13 mouse cellular contexts compared by ENCODE assay signal in the genomic region with DNA sequence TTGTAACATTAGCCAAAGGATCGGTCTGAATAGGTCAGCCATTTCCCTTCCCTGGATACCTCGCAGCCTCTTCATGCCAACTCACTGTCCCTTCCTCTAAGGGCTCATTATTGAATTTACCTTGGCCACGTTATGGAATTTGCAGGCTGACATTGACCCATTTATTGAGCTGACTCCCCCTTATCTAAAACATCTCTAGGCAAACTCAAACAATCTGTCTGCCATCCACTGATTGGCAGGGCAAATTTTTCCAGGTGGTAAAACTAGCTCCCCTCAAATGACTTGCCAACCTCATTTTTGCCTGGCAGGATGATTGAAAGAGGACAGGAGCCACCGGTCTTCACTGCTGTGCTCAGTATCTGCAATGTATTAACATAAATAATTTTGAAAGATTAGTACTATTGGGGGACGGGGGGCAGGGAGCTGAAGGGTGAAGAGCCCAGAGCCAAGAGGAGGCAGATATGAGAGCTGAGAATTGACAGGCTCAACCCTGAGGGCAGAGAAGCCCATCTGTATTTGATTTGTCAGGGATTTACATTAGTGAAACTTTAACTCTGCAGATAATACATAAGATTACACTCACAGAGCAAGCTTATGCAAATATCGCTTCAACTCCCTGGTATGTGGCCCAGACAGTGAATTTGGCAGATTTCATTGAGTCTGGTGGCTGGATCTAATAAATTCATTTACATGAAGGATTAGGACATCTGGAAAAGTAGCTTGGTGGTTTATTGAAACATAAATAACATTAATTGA.
A peak's percentile ranks its signal among the peaks of the same experiment; 100 is the strongest.
DNase-seq lines count a peak whose midpoint lies in the region; ATAC-seq lines count a peak whose summit lies in the region.
"Had no signal": no experiment of that assay in that cellular context is flagged by ENCODE, and none has a peak within 500 bp of the region (broad histone marks: within the 10 kb centered on the region; RNA-seq: fewer than 3 reads in every experiment).

No protein-coding gene starts in this region.

- no peaks in the 10 kb centered on the region for H3K36me3 ChIP-seq in midbrain, embryonic 11.5 days (ENCODE audit: control insufficient read depth, insufficient read depth, low read length)
- no peaks in the 10 kb centered on the region for H3K36me3 ChIP-seq in midbrain, embryonic 10.5 days
- H3K36me3 ChIP-seq in limb, embryonic 12.5 days: no peaks in the 10 kb centered on the region
- H3K36me3 ChIP-seq: G1E; hindbrain, embryonic 12.5 days had no signal

- H3K9ac ChIP-seq in midbrain, embryonic 11.5 days (ENCODE audit: low read length): no peak overlapping the region
- no peak overlapping the region for H3K9ac ChIP-seq in limb, embryonic 12.5 days (replicated peaks)
- H3K9ac ChIP-seq: hindbrain, embryonic 12.5 days had no signal

- no peaks in the 10 kb centered on the region for H3K4me1 ChIP-seq in midbrain, embryonic 11.5 days (ENCODE audit: control insufficient read depth, insufficient read depth, low read length)
- peaks cover 8% of the 10 kb centered on the region; the same call in 1 of the 2 replicates for H3K4me1 ChIP-seq in midbrain, embryonic 10.5 days
- H3K4me1 ChIP-seq in limb, embryonic 12.5 days (replicated peaks): peaks cover 30% of the 10 kb centered on the region
- H3K4me1 ChIP-seq: hindbrain, embryonic 12.5 days had no signal

- H3K4me3 ChIP-seq in midbrain, embryonic 11.5 days (ENCODE audit: low read depth, low read length): no peak overlapping the region
- no peak overlapping the region for H3K4me3 ChIP-seq in midbrain, embryonic 10.5 days
- 0 out of 2 replicates have a peak overlapping the region, but pooled peaks have one; percentile 4 for H3K4me3 ChIP-seq in limb, embryonic 12.5 days (replicated peaks)
- H3K4me3 ChIP-seq: hindbrain, embryonic 12.5 days had no signal

- H3K9me3 ChIP-seq in midbrain, embryonic 11.5 days (ENCODE audit: control insufficient read depth, low read length): no peaks in the 10 kb centered on the region
- peaks cover 4% of the 10 kb centered on the region; the same call in 1 of the 2 replicates for H3K9me3 ChIP-seq in midbrain, embryonic 10.5 days (replicated peaks)
- H3K9me3 ChIP-seq in limb, embryonic 12.5 days: 0 out of 2 replicates have a peak, but pooled peaks cover 3% of the 10 kb centered on the region
- H3K9me3 ChIP-seq: G1E; hindbrain, embryonic 12.5 days had no signal

- H3K4me2 ChIP-seq in midbrain, embryonic 11.5 days: no peak overlapping the region
- H3K4me2 ChIP-seq in limb, embryonic 12.5 days: peak overlapping the region; percentile 49
- H3K4me2 ChIP-seq: heart, embryonic 11.5 days; hindbrain, embryonic 12.5 days had no signal

- H3K27me3 ChIP-seq in midbrain, embryonic 11.5 days (ENCODE audit: control insufficient read depth, insufficient read depth, low read length): no peaks in the 10 kb centered on the region
- H3K27me3 ChIP-seq in midbrain, embryonic 10.5 days (ENCODE audit: low read depth, poor library complexity, severe bottlenecking): no peaks in the 10 kb centered on the region
- H3K27me3 ChIP-seq in limb, embryonic 12.5 days: no peaks in the 10 kb centered on the region
- H3K27me3 ChIP-seq: hindbrain, embryonic 12.5 days had no signal

- DNase-seq in embryo, embryonic 10 days (ENCODE audit: low spot score): peak; percentile 21
- DNase-seq in embryo, embryonic 9.5 days (ENCODE audit: extremely low spot score): no peak
- DNase-seq in midbrain, embryonic 11.5 days (ENCODE audit: low spot score, missing footprints): peak; percentile 84
- no peak for DNase-seq in midbrain, embryonic 10.5 days (ENCODE audit: low spot score)
- peak; percentile 14 for DNase-seq in yolk sac, embryonic 10.5 days (ENCODE audit: low spot score)
- no peak for DNase-seq in layer of hippocampus, postnatal 14 days (ENCODE audit: low spot score in 2 of 2)
- DNase-seq in adrenal gland, adult (ENCODE audit: inconsistent age in 2 of 2, low spot score in 1 of 2): no peak
- DNase-seq: kidney, postnatal 14 days; right cerebral cortex, adult 18-20 months had no signal

- WGBS in midbrain, embryonic 11.5 days: 68% methylated on average over 6 of the region's 6 CpGs
- WGBS in midbrain, embryonic 10.5 days: 73% methylated on average over 6 of the region's 6 CpGs
- 8% methylated on average over 6 of the region's 6 CpGs for WGBS in limb, embryonic 12.5 days

- 0 out of 2 replicates have a peak, but pooled peaks have one; percentile 22 for ATAC-seq in midbrain, embryonic 11.5 days (ENCODE audit: low FRiP score)
- no peak; the same call in 1 of the 2 replicates for ATAC-seq in limb, embryonic 12.5 days (ENCODE audit: insufficient number of reproducible peaks, insufficient read depth, low FRiP score, low TSS enrichment, low read depth)

- H3K27ac ChIP-seq in midbrain, embryonic 11.5 days (ENCODE audit: low read depth, low read length): no peak overlapping the region
- H3K27ac ChIP-seq in midbrain, embryonic 10.5 days (replicated peaks): no peak overlapping the region
- peak overlapping the region; percentile 56 for H3K27ac ChIP-seq in limb, embryonic 12.5 days
- H3K27ac ChIP-seq: hindbrain, embryonic 12.5 days had no signal

Comparison
In these comparisons a context has a peak if more than half of its experiments do, and no peak if none do; other contexts are left out.
1. DNase-seq: peak in embryo, embryonic 10 days (single experiment), midbrain, embryonic 11.5 days (single experiment) and yolk sac, embryonic 10.5 days (single experiment); none in embryo, embryonic 9.5 days (single experiment), midbrain, embryonic 10.5 days (single experiment), layer of hippocampus, postnatal 14 days (0 of 2) and adrenal gland, adult (0 of 2).